Mouse (Mus musculus): ENCODE results near the gene Rad51b. TPM values are rescaled to one million over a fixed set of nuclear protein-coding genes. Genes with fewer than 3 reads are reported as not detected.

The Rad51b gene
- total RNA-seq, 1 experiment from 2014 or later = 0.70 TPM

- no peak for ATAC-seq (ENCODE audit: extremely low read depth, insufficient number of reproducible peaks, low FRiP score, poor library complexity, severe bottlenecking)
Measured at GRCm38 (mm10) chr12:79842319-79842718, 545.2 kb downstream of the Rad51b start.

GRCm38 (mm10) chr12:79843002-79843401, 545.9 kb downstream of the Rad51b start:
- ATAC-seq (ENCODE audit: extremely low read depth, insufficient number of reproducible peaks, low FRiP score, poor library complexity, severe bottlenecking) = no peak

DNA sequence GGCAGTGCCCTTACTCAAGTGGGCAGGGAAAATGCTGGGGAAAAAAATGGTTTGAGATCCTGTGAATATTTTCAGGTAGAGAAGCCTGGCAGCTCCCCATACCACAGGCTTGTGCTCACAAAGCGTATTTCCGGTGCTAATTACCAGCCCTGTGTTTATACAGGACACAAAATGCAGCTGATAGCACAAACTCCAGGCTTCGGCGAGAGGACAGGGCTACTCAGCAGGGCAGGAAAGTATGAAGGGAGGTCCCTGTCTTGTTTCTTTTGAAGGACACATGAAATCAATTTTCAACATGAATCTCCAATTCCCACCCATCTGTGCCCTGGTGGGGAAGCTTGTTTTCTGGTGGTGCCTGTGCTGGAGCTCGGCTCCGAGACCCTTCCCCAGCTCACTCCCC, 546.4 kb downstream of the Rad51b start:
- ATAC-seq (ENCODE audit: extremely low read depth, insufficient number of reproducible peaks, low FRiP score, poor library complexity, severe bottlenecking) = no peak

- ATAC-seq (ENCODE audit: extremely low read depth, insufficient number of reproducible peaks, low FRiP score, poor library complexity, severe bottlenecking) = no peak
Measured at GRCm38 (mm10) chr12:79846247-79847151, 549.4 kb downstream of the Rad51b start.

- ATAC-seq (ENCODE audit: extremely low read depth, insufficient number of reproducible peaks, low FRiP score, poor library complexity, severe bottlenecking) = no peak
Measured at GRCm38 (mm10) chr12:79848539-79848938, 551.5 kb downstream of the Rad51b start.

- no peak for ATAC-seq (ENCODE audit: extremely low read depth, insufficient number of reproducible peaks, low FRiP score, poor library complexity, severe bottlenecking)
Measured at GRCm38 (mm10) chr12:79850021-79850420, 552.9 kb downstream of the Rad51b start.

GRCm38 (mm10) chr12:79851898-79852297, 554.8 kb downstream of the Rad51b start:
- ATAC-seq (ENCODE audit: extremely low read depth, insufficient number of reproducible peaks, low FRiP score, poor library complexity, severe bottlenecking) = no peak

DNA sequence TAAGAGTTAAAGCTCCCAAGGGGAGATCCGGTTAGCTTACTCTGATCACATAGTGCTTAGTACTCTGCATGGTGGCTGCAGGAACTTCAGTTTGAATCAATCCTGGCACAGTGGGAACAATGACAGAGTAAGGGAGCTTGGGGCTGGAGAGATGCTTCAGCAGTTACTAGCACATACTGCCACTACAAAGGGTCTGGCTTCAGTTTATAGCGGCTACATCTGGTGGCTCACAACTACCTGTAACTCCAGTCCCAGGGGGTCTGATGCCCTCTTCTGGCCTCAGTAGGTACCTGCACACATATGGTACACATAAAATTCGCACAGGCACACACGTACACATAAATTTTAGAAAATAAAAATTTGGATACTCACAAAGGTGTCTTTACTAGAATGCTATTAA, 555.5 kb downstream of the Rad51b start:
- ATAC-seq (ENCODE audit: extremely low read depth, insufficient number of reproducible peaks, low FRiP score, poor library complexity, severe bottlenecking) = no peak

DNA sequence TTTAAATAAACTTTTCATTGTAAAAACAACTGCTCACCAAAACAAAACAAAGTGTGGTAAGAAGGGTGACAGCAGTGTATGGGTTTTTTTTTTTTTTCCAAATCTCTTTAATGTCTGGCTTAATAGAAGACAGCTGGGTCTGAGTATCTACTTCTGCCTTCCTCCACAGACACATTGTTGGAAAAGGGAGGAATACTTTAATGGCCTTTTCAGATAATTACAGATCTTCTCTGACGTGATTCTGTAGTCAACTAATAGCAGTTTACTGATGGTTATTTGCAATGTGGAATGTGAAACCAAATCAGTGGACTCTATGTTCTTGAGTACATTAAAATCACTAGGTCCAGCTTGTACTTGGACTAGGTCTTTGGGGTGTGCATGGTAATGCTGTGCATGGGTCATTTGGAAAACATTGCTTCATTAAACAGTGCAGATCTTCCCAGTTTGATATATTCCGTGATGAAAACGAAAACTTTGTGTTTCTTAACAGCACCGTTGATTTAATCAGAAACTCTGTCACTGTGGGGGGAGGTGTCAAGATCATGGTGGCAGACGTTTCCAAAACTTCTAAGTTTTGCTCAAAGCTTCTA, 556.9 kb downstream of the Rad51b start:
- no peak for ATAC-seq (ENCODE audit: extremely low read depth, insufficient number of reproducible peaks, low FRiP score, poor library complexity, severe bottlenecking)

GRCm38 (mm10) chr12:79854507-79854906, 557.4 kb downstream of the Rad51b start:
- no peak for ATAC-seq (ENCODE audit: extremely low read depth, insufficient number of reproducible peaks, low FRiP score, poor library complexity, severe bottlenecking)

GRCm38 (mm10) chr12:79856116-79856909, 559.2 kb downstream of the Rad51b start:
- ATAC-seq (ENCODE audit: extremely low read depth, insufficient number of reproducible peaks, low FRiP score, poor library complexity, severe bottlenecking) = no peak

DNA sequence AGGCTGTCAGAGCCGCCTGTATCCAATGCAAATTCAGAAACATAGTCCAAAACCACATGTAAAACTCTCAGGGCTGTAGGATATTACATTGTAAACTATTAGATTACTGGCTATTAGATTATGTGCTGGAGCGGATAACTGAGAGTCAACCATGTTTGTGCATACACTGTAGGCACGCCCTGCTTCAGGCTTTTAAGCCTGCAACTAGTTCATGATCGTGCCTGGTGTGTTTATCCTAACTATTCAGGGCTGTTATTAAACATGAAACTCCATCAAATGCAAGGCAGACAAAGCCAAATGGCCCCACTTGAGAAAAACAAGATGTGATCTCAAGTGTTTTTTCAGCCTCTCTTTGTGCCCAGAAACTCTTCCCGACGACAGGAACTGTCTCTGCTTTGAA, 560.6 kb downstream of the Rad51b start:
- ATAC-seq (ENCODE audit: extremely low read depth, insufficient number of reproducible peaks, low FRiP score, poor library complexity, severe bottlenecking) = no peak

GRCm38 (mm10) chr12:79858336-79858735, 561.3 kb downstream of the Rad51b start:
- no peak for ATAC-seq (ENCODE audit: extremely low read depth, insufficient number of reproducible peaks, low FRiP score, poor library complexity, severe bottlenecking)

GRCm38 (mm10) chr12:79859354-79860247, 562.5 kb downstream of the Rad51b start:
- no peak for ATAC-seq (ENCODE audit: extremely low read depth, insufficient number of reproducible peaks, low FRiP score, poor library complexity, severe bottlenecking)

DNA sequence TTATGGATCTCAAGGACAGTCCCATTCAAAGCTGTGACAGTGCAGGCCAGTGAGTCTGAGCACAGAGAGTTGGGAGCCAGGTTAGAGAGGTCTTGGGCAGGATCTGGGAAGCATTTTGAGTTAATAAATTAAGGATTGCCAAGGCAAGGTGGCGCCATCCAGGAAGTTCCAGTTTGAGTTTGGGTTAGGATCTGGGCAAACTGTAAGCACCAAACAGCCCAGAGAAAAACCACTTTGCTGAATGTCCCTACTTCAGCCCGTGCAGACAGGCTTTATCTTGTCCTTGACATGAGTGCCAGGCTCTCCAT, 563.1 kb downstream of the Rad51b start:
- ATAC-seq (ENCODE audit: extremely low read depth, insufficient number of reproducible peaks, low FRiP score, poor library complexity, severe bottlenecking) = no peak
